Mouse (Mus musculus): Measurements from ENCODE around the gene Hmg20a.

The Hmg20a gene

DNA sequence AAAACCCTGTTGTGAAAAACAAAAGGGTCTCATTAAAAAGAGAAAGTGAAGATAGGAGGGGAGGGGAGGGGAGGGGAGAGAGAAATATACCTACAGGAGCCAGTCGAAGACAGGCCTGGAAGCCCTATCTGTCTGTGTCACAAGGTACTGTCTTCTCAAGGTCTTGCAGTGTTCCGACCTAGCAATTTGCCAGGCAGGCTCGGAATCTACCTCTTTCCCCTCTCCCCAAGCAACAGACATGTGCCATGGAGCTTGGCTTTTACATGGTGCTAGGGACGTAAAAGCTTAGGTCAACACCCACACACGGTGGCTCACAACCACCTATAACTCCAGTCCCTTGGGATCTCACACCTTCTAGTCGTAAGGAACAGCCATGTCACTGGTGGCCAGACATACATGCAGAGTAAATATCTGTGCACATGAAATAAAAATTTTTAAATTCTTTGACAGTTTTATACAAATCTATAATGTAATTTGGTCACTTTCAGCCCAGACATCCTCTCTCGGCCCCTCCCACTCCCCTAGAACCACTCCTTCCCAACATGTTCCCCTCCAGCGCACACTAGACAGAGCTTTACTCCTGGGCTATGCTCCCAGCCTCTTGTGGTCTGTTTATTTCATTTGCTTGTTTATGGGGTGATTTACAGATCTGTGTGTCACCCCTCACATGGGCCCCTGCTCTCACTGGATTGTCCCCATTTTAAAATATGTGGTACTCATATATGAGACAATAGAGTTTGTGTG lies 81.1 kb downstream of the Hmg20a start:
- DNase-seq: no peak

DNA sequence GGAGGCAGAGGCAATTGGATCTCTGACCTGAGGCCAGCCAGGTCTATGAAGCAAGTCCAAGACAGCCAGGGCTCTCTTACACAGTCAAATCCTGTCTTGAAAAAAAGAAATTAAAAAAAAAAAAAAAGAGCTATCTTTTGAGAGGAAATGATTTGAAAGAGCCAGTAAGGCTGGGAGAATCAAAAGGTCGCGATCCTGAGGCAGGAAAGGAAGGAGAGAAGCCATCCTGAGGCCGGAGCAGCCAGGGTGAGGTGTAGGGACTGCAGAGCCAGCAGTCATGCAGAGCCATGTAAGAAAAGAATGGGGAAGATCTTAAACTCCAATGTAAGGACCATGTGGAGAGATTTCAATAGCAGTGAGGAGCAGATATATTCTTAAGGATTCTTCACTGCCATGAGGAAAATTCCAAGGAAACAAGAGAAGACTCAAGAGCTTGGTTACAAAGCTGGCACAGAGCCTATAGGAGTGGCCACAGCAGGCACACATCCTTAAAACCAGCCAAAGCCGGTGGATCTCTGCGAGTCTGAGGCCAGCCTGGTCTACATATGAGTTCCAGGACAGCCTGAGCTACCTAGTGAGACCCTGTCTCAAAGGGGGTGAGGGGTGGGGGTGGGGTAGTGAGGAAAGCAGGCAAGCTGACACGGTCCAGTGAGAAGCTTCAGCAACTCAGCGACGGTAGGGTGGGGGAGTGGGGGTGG lies 82.6 kb downstream of the Hmg20a start:
- no peak for DNase-seq

DNA sequence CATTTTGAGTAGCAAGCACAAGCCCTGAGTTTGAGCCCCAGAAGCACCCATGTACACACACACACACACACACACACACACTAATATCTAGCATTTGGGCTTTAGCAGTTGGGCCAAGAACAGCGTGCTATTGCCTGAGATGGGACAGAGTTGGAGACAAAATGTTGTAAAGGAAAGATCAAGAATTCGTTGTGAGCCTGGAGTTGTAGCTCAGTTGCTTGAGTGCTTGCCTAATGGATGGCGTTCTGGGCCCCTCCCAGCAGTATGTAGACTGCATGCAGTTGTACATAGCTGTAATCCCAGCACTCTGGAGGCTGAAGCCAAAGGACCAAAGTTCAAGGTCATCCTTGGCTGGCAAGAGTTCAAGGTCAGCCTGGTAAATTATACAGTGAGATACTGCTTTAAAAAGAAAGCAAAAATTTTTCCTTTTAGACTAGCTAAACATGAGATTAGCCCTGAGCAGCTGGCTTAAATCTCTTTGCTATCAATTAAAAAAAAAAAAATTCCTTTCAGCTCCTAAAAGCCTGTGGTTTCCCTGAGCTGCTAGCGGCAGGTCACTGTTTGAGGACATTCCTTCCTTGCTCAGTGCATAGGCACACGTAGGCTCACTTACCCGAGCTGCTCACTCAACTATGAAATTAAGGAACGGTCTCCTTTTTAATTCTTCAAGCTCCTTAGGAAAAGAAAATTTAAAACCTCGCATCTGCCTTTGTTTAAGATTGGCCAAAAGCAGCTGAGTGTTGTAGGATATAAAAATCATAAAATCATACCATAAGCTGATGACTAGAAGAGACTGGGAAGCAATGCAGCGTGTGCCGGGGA lies 83.5 kb downstream of the Hmg20a start:
- no peak for DNase-seq

DNA sequence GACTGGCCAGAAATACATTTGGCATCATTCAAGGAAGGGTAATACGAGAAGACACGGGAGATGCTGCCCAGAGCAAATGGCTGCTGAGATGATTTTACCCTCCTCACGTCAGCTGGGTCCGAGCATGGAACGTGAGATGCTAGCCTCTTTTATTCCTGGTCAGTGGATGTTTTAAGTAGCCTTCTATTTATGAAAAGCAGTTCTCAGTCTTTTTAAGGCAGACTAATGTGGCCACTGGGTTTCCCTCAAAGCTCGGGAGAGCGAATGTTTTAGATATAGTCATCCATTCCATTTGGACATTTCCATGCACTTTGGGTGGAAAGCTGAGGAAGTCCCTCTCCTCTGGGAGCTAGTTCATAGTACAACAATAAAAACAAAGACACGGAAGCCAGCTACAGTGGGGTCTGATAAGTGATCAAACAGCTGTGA lies 84.1 kb downstream of the Hmg20a start:
- DNase-seq: no peak

DNA sequence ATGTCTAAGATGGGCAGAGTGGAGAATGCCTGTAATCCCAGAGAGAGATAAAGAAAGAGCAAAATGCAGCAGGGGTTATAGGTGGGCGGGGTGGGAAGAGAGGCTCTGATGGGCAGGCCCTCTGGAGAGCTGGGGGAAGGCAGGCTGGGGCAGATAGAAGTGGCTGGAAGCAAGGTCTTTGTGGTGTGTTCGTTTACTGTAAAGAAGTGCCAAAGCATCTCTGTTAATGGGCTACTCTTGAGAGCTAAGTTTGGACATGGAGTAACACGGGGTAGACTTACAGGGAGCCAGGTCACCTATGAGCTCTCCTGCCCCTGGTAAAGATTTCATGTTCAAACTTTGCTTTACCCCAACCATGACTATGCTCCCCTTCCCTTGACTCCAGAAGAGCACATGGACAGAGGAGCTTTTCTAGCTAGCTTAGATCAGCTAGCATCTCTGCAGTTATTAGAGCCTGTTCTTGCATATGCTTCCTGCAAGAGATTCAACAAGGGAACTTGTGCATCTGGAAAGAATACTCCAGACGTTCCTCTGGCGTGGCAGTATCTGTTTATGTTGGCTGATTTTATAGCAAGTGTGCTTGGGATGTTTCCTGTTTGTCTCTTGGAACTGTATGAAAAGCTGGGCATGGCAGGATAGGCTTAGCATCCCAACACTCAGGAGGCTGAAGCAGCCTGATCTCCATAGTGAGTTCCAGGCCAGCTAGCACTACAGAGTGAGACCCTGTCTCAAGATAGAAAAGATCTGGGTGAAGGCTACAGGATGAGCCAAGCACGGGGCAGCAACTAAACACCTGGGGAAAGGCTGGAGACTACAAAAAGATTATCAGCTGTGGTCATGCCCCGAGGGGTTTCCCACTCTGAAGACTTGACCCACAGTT lies 85.5 kb downstream of the Hmg20a start:
- no peak for DNase-seq

DNA sequence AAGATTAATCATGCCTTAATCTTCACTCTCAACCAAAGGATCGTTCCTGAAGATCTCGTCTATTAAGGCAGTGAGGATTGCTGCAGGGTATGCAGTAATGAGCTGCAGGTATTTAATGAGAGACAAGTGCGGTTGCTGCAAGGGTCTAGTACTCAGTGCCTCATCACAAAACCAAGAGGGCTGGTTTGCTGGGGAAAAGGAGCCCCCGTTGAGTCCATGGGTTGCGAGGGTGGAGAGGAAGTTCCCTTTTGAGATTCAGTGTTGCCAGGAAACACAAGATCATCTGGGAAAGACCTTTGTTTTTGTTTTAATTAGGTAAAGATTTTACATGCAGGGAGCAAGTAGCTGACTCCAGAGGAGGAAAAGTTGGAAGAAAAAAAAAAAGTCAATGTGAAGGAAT lies 86.1 kb downstream of the Hmg20a start:
- DNase-seq: no peak

DNA sequence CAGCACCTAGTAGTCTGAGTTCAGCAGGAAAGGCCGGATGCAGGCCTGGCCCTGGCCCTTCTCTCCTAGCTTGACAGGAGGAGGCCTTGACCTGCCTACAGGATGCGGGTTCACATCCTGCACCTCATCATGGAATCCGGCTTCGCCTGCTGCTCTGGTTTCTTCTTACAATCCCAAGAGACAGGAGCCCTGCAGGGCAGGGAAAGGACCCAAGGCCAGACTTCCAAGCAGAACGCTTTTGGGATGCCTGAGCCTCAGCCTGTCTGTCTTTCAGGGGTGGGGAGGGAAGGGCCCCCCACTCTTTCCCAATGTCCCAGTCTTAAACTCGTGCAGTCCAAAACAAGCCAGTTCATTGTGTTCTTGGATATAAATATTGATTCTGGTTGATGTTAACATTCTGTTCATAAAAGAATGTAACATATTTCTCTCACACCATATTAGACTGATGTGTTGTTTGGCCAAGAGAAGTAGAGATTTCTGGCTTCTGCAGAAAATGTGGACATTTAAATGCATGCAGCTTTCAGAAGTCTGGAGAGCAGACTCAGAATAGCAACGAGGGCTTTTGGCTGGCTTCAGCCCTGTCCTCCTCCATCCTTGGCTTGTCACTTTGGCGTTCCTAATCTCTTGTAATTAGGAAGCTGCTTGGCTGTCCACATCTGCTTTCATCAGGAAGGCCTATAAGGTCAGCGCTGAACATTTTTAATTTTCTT lies 86.8 kb downstream of the Hmg20a start:
- no peak for DNase-seq

DNA sequence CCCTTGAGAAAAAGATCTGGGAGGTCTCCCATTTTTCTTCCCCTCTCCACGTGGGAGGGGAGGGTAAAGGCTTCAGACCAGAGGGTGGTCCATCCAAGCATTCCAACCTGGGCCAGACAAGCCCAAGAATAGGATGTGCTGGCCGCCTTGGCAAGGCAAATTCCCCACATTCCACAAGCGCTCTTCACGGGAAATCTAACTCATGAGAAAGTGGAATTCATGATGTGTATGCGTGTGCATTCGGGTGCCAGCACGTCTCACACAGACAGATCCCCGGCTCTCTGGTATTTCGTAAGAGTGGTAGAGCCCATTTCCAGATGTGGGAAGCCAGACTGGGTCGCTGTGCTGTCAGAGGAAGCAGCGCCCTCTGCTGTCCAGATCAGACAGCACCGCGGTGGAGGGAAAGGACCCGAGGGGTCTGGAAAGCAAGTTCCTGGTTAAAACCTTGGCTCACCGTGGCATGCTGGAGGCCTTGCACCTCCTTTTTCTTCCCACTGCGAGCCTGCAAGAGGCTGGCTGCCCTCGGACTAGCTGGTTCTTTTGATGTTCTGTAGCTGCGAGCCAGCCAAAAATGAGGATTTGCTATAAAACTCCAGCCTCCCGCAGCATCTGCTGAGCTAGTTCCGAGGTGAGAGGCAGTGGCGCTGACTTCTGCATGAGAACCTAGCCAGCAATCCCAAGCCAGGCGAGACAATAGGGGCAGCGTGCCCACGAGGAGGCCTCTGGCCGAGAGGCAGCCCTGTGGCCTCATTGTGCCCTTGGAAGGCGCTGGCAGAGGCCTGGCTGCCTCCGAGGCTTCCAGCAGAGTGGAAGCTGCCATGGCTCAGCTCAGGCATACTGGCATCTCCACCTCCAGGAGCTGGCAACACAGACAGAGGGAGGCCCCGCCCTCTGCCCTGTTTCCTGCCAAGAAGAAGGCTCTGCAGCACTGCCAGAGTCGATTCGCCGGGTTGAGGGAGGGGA lies 87.7 kb downstream of the Hmg20a start:
- DNase-seq: peak; percentile 95

DNA sequence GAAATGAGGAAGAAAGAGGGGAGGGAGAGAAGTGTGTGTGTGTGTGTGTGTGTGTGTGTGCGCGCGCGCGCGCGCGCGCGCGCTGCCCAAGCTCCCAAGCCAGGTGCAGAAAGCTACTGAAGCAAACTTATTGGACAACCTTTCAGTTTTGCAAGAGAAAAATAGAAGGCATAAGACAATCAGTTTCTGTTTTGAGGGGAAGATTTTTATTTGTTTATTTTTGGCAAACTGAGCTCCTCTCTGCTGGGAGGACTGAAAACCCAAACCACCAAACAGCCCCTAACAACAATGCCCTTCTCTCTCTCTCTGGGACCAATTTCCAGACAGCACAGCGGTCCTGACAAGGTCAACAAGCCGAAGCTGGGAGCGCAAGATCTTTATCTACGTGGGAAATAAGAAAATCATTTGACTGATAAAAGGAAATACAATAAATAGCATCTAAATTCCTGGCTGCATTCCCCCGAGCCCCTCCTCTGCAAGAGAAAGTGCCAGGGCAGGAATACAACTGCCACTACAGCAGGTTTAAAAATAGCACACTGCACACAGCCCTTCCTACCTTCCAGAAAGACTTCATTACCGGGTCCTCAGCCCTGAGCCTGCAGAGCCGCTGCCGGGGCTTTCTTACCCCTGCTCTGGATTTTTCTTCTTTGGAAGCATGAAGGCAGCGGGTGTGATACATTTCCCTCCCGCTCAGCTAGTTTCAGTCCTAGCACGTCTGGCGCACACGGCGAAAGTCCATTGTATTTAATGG lies 88.7 kb downstream of the Hmg20a start:
- no peak for DNase-seq

DNA sequence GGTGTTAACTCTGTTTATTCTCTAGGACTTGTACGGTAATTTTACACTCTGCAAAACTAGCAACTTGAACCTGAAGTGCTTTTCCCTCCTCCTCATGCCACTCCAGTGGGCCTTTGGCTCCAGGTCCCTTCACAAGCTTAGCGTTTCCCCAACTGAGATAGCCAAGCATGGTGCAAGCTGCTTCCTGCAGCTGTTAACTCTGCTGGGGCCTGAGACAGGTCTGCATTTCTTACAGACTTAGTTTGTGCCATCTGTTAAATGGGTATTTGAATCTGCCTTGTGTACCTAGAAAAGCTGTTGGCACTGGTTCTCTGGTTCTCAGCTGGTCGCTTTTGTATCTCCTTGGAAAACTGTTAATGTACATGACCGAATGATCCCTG lies 89.3 kb downstream of the Hmg20a start:
- no peak for DNase-seq

DNA sequence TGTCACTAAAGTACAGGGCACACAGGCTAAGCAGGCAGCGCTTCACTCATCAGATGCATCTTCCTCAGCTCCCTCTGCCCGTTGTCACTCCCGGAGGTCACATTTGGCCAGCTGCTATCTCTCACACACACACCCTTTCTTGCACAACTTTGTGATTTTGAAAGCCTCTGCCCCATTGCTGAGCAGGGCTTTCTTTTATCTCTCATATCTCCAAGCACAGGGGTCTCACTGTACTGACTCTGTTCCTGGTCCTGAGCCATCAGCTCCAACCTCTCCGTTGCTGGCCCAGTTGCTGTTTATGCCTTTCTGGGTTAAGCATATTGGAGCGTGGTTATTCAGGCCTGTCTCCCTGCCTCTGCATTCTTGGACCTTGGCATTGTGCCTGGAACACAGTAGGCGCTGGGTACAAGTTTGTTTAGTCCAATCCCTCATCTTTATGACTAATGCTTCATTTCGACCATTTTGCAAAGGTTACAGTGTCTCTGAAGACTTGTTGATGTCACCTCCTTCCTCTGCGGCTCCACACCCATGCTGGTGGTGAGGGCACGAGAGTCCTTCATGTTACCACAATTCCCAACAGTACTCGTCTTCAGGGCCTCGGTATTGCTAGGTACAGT lies 90.5 kb downstream of the Hmg20a start:
- no peak for DNase-seq

DNA sequence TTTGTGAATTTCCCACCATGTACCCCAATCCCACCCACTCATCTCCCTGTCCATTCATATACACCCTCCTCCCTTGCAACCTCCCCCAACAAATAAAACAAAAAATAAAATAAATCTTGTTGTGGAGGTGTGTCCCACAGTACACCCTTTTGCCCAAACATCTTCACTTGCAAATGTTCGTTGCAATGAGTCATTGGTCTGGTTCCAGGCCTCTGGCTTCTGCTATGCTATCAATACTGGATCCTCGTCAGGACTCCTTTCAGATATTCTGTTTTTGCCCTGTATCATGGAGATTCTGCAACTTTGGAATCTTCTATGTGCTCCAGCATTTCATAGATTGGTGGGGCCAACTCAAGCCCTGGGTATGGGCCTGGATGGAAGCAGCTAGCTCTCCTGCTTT lies 91.9 kb downstream of the Hmg20a start:
- no peak for DNase-seq

DNA sequence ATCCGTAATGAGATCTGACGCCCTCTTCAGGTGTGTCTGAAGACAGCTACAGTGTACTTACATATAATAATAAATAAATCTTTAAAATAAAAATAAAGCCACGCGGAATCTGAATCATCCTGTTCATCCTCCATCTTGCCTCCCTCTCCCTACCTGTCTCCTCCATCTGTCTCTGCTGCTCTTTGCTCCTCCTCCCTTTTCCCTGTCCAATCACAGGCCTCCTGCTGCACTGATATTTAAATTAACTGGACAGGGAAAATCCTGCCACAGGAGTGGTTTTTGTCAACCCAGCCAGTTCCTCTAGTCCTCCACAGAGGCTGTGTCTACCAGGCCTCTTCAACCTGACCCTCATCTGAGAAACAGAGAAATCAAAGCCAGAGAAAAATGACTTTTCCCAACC lies 94.1 kb downstream of the Hmg20a start:
- no peak for DNase-seq

DNA sequence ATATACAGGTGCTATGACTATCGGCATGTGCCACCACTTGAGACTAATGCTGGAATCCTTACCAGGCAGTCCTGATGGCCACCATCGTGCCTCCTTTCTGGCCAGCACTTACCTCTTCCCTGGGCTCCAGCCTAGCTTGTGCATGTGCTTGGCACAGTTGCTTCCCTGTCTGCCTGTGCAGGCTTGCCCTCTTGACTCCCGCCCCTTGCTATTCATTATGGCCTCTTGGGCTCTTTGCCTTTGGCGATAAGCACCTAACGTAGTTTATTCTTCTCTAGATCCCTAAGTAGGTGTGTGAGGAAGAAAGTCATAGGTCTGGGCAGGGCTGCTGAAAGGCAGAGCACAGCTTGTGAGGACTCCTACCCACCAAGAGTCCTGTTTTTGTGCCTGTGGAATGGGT lies 96.7 kb downstream of the Hmg20a start:
- no peak for DNase-seq

DNA sequence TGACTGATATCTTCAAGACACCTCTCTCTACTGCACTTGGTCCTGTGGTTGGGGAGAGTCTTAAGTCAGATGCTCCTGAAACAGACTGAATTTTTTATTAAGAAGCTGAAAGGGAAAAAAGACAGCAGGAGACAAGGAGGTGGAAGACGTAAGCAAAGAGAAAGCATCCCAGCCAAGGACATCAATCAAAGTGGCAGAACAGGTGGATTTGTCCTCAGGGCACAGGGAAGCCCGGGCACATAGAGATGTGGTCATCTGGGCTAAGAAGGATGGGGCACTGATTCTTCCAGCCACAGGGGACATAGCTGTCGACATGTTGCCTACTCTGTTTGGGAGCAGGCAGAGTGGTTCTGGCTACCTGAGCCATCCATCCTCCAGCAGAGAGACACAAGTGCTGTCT lies 97.8 kb downstream of the Hmg20a start:
- DNase-seq: no peak

DNA sequence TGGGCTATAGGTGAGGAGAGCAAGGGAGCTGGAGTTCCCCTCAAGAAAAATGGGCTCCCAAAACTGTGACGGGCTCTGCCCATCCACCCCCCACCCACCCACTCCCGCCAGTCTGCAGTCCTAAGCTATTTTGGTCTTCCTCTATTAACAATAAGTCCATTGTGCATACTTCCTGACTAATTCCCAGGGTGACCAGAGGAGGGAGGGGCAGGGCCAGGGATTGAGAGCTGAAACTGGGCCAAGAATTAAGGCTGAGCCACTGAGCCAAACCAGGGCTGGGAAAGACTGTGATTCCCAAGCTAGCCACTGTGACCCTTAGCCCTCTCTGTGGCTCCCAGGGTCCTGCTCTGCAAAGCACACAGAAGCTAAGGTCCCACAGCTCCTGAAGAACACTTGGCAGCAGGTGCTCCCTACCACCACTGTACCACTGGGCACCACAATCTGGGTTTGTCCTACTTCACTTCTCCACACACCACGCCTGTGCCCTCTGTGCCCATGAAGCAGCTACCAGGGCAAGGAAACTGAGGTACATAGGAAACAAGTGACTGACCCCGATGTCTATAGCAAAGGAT lies 98.4 kb downstream of the Hmg20a start:
- DNase-seq: no peak

DNA sequence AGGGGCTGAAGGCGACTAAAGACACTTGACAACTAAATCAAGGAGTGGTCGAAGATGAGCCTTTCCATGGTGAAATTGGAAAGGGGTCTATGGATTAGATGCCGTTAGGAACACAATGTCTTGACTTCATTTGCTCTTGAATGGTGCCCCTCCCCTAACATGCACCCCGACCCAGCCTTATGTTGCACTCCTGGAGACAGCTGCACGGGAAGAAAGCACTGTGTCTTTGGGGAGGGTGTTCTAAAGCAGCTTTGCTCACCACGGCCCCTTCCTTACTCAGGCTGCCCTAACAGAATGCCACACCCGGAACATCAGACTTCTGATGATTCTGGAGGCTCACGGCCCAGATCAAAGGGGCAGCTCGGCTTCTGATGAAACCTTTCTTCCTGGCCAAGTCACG lies 103.9 kb downstream of the Hmg20a start:
- DNase-seq: no peak

DNA sequence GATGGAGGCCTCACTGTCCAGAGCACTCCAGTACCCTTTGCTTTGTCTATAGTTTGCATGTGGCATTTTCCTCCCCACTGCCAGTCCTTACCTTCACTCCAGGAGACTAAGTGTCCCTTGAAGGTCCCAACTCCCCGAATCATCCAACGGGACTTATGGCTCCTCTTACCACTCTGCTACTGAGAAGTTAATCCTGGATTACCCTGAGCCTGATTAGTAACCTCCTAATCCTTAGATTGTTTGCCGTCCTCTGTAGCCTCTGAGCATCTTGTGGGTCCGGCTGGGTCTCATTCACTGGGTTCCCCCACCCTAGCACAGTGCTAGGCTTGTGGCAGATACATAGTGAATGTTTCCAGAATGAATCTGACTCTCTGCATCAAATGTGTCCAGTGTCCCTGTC lies 109.5 kb downstream of the Hmg20a start:
- no peak for DNase-seq

DNA sequence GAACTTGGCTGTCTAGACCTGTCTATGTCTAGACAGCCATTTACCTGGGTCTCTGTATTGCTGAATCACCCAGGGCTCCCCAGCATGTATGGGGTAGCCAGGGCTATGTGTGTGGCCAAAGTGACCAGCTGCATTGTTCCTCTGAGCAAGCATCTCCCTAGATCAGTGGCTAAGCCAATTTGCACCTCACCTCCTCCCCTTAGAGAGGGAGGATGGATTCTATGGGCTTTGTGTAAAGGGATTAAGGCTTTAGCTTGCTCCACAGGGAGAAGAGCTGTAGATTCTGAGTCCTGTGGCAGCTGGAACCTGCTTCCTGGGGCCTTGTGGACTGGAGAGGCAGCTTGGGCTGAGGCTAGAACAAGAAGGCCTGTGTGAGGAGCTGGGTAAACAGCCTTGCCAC lies 113.6 kb downstream of the Hmg20a start:
- no peak for DNase-seq

All from cerebellum, adult 8-10 months (tissue).